Mouse (Mus musculus) hematopoietic stem cell, adult 5-6 weeks (primary cell): Measurements from ENCODE around the gene Zcchc9. TPM values are rescaled to one million over a fixed set of nuclear protein-coding genes. Genes with fewer than 3 reads are reported as not detected.
"Not testable (repeated sequence)": the region's sequence is repeated elsewhere in the genome, so short reads cannot be mapped to it uniquely, and the experiment has no call there.

Experiments used
- ATAC-seq, 2 experiments: fragments of 125-278 bp in 1 of 2; replicated peaks in 1 of 2; 2 replicates each; pipeline ENCODE4 v1.8.0; 2016 to 2017; ENCODE audit warnings: inconsistent platforms in 2 of 2, mild to moderate bottlenecking in 2 of 2, moderate number of reproducible peaks in 2 of 2, low read depth in 1 of 2, moderate TSS enrichment in 1 of 2; ENCODE audit not compliant: low FRiP score in 2 of 2, poor library complexity in 2 of 2, severe bottlenecking in 2 of 2, insufficient read depth in 1 of 2, low TSS enrichment in 1 of 2
- total RNA-seq: library from RNA; stranded (forward); fragments of 172-1452, 232-1000 nt; gene quantifications from 2 replicates; pipeline ENCODE4 v1.2.3, GENCODE M21; 2017

Gene Zcchc9
- total RNA-seq, 1 experiment from 2014 or later: 63.4 TPM

GRCm38 (mm10) chr13:91768683-91769651, 38.5 kb downstream of the Zcchc9 start:
- ATAC-seq: no peak

DNA sequence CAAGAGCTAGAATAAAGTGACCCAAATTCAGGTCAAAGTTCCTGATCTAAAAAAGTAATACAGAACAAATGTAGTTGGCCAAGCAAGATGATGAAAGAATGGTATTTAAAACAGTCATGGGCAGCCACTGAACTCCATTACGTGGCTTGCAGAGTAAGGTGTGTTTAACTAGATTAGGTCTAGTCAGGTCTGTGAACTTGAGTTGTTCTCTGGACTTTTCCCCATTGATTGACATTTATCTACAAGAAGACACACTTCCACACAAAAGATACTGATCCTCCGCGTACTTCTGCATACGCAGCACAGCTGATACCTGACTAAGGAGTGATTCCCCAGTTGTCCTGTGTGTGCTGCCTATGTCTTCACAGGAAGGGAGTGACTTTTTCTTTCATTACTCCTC, 41.9 kb downstream of the Zcchc9 start:
- no peak for ATAC-seq

DNA sequence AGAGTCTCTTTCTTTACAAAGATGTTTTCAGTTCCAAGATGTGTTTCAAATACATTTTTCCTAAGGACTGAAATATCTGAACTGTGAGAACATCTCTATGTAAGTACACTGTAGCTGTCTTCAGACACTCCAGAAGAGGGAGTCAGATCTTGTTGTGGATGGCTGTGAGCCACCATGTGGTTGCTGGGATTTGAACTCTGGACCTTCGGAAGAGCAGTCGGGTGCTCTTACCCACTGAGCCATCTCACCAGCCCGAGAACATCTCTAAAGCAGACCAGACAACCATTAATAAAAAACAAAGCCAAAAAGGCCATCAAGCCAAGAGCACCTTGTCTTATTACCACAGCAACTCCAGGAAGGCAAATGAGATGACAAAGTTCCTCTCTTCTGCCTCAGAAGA, 43.9 kb downstream of the Zcchc9 start:
- ATAC-seq: not testable (repeated sequence)

DNA sequence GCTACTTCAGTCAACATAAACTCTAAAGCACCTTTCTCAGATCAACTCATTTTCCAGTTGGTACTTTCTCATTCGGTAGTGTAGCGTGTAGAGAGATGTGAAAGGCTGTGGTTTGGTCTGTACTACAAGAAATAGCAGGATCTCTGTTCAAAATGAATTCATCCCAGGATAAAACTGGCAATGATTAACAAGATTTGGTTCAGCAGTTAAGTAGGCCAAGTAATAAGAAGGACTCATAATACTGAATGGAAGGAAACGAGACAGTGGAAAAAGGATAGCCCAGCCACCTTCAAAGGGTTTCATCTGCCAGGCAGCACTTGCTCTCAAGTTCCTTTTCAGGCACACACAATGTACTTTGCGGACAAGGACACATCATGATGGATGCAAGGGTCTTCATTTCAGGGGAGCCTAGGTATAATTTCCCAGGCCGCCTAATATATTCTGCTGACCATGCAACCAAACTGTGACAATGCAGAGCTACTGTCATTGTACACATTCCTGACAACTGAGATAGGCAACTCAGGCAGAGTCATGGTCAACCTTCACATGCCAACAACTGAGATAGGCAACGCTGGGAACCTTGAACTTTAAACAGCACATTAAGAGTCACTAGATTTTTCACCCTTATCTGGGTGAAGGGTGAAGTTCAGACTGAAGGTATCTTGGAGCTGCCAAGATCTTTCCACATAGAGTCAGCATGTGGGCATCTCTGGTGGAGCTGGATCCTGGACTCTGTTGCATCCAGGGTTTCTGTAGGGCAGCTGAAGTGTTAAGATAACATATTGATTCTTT, 45.7 kb downstream of the Zcchc9 start:
- no peak for ATAC-seq

DNA sequence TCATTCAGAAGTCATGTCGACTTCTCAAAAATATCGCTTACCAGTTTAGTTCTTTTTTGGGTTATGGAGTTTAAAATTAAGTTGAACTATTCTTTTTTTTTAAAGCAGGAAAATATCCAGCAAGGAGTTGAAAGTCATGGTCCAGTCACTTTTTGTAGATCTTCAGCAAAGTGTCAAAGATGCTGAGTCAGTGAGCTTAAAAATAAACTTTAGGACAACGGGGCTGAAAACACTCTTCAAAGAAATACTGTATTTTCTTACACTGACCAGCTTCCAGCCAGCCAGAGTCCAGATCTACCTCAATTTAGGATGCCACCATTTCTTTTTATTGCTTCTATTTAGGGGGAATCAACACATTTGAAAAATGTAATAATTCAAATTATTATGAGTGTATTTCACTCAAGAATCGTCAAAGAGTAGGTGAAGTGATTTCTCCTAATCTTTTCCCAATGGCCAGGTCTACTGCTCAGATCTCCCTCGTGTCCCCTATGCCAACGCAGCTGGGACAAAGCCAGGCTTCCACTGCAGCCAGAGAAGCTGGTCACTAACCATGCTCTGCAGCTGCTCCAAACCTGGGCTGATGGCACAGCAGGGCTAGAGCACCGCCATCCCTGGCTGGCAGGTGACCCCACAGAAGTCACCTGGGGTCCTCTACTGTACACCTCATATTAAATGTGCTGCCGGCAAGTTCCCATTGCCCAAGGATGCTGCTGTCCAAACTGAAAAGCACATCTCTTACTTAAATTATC, 47.0 kb downstream of the Zcchc9 start:
- no peak for ATAC-seq

DNA sequence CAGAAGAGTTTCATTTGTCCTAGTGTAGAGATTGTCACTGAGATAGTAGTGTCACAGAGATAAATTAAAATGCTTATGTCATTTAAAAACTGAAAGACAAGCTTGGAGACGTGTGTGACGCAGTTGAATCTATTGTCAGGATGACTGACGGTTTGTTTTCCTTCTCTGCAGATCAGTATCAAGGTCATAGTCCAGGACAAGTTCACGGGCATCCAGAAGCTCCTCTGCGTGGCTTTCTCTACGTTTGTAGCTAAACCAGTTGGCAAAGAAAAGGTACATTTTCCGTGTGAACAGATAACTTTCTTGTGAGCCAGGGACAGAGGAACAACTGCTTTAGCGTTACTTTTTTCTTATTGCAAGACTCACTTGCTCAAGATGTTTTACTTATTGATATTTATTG, 47.7 kb downstream of the Zcchc9 start:
- ATAC-seq: no peak

DNA sequence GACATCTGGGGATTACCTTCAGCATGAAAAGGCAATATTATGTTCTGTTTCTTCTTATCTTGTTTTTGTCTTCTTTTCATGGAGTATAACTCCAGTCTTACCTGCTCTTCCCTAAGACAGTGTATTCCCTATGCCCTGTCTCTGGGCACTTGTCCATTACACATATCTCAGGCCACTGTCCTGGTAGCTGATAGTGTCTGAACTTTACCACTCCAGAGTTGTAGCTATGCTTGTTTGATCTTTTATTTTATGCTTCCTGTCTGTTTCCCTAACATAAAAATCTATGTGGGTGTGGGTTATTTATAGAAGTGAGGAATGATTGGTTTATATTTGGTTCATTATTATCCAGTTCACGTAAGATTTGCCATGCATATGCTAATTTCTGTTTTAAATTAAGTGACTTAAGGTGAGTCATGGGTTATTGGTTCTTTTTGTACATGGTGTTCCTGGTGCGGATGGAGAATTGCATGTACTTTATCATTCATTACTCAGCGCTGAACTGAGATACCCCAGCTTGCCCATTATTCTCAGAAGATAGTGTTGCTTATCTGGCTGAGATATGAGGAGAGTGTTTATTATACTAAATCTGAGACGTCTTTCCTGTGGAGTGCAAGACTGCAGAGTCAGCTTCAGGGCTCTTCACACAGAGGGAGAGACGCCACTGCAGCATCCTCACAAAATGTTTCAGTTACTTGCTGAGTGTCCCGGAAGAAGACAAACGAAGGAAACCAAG, 49.0 kb downstream of the Zcchc9 start:
- no peak for ATAC-seq

GRCm38 (mm10) chr13:91756230-91756629, 51.3 kb downstream of the Zcchc9 start:
- ATAC-seq: no peak

- ATAC-seq: no peak
Measured at GRCm38 (mm10) chr13:91754762-91755161, 52.7 kb downstream of the Zcchc9 start.

- peak; percentile 87 to 88 for ATAC-seq
Measured at GRCm38 (mm10) chr13:91753724-91754123, 53.8 kb downstream of the Zcchc9 start.

- ATAC-seq: no peak
Measured at GRCm38 (mm10) chr13:91749981-91750380, 57.5 kb downstream of the Zcchc9 start.

GRCm38 (mm10) chr13:91748401-91748800, 59.1 kb downstream of the Zcchc9 start:
- ATAC-seq: no peak

Other genes with a start within 250 kb of the Zcchc9 start
- gene Acot12, start 66.2 kb downstream of the Zcchc9 start, total RNA-seq: not detected in 2 replicates
- gene Ckmt2, start 69.2 kb upstream of the Zcchc9 start, total RNA-seq: not detected in 2 replicates